Mouse (Mus musculus) mesoderm, embryonic 11.5 days (tissue): ENCODE data around the gene Btg1.
A peak's percentile ranks its signal among the peaks of the same experiment; 100 is the strongest.

Experiments
- DNase-seq: peaks from one replicate; pipeline ENCODE4 v3.0.0-alpha.2; 2012; ENCODE audit warnings: low read depth, low spot score

Btg1 gene

DNA sequence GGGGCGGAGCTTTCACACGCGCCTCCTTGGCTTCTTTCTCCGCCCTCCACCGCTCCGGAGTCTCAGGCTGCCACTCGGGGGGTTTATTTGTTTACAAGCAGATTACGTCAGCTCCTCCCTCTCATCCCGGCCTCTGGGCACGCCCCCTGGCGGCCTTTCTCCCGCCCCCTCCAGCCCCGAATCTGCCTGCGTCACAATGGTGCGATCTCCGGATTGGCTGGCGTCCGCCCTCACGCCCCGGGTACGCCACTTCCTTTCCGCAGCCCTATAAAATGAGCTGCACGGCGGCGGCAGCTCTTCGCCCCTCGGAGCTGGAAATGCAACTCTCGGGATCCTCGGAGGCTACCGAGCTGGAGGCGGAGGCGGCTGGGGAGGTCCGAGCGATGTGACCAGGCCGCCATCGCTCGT is at the start of gene Btg1:
TSS of gene Btg1 (plus strand) at position 298 of the 408 bp plus-strand sequence.
- DNase-seq, result peak; percentile 100

DNA sequence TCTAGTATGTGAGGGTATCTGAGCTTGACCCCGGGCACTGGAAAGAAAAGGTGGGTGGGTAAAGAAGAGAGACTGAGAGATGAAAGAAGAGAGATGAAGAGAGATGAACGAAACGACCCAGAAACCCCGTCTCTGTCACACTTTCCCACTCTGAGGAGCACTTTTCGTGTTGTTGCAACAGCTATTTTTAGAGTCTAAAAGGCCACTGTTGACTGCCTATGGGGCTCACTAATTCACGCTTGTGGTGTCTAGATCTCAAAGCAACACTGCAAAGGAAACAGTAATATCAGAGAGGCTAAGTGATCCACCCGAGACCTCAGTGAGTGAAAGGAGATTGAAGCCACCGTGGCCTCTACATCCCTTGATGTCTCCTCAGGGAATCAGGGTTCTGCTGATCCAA is 47.3 kb upstream of the Btg1 start:
- DNase-seq, result no peak

DNA sequence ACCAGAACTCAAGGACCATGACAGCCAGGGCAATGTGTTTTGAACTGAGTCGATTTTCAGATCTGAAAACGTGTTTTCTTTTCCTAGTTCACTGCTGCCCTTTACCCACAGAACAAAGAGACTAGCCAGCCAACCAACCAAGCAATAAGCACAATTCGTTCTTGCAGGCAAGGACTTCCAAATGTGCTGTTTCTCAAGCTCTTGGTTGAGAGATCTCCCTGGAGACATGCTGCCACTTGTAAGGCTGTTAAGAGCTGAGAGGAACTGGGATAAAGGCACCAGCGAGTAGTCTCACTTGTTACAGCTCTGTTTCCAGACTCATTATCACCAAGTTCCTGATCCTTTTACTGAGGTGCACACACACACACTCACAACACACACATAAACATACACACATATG is 45.6 kb upstream of the Btg1 start:
- DNase-seq, result no peak

DNA sequence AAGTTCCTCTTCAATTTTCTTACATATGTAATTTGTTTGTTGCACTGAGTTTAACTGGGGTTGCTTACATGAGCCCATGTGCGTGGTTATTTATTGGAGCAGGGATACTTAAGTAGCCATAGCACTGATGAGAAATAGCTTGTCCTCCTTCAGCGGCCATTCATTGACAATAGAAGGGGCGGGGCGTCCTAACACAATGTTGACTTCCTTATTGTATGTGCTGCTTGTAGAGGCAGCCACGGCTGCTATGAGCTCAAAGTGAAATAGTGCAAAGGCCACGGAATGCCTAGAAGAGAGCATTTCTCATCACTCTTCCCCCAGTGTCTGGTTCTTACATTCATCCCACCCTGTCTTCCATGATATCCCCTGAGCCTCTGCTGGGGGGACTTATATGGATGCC is 42.0 kb upstream of the Btg1 start:
- DNase-seq, result no peak

DNA sequence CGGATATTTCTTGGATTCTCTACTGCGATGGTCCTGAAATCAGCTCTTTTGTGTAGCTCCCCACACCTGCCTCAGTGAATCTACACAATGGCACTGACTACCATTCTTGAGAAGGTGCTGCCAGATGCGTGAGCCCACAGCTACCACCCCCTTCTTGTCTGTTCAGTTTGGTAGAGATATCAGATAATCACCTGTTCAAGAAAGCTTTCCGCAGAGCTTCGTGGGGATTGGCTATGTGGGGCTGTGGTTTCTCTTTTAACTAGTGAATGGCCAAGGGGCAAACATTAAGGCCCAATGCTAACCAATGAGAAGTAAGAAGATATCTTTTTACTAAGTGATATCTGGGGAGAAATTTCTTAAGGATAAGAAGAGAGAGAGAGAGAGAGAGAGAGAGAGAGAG is 41.5 kb upstream of the Btg1 start:
- no peak for DNase-seq

DNA sequence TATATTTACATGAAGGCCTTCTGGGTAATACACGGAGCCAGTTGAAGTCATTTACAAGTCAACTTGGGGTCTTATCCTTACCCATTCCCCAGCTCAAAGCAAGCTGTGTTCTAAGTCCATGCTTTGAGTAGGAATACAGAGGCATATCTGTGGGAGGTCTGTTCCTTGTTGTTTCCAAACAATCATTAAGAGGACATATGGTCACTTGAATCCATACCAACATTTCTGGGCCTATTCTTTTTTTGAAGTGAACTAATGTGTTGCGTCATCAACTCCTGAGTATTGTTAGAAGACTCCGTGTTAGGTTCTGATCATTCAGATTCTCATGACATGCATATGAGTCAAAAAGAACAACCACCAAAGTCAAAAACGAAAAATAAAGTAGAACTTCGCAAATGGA is 37.9 kb upstream of the Btg1 start:
- no peak for DNase-seq

DNA sequence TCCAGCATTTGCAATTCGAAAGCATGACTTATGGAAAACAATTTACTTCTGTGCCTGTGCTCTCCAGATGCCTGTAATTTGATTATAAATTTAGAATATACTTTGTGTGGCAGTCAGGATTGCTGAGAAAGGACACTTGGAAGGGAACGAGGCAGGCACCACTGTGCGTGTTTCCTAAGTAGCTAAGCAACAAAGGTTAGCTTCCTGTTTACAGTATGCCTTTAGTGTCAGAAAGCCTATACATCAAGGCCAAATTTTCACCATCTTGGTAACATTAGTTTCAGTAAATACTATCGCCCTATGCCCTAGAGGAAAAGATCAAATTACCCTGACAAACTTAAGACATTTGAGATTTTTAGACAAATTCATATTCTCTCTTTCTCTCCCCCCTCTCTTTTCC is 37.4 kb upstream of the Btg1 start:
- DNase-seq, result no peak

DNA sequence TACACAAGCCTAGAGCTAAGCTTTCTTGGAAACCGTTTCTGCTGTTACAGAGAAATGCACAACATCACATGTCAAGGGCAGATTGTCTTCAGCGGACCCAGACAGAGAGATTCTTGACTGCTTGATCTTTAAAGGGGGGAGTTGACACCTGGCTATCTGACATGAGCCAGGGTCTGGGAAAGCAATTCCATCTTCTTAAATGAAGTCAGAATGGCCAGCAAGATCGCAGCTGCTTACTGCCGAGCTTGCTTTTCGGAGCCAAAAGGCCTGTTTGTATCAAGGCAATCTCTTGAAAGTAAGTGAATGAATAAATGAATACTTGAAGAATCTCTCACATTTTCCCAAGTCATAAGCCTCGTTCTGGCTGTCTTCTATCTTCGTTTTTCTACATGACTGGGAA is 36.6 kb upstream of the Btg1 start:
- DNase-seq, result no peak

DNA sequence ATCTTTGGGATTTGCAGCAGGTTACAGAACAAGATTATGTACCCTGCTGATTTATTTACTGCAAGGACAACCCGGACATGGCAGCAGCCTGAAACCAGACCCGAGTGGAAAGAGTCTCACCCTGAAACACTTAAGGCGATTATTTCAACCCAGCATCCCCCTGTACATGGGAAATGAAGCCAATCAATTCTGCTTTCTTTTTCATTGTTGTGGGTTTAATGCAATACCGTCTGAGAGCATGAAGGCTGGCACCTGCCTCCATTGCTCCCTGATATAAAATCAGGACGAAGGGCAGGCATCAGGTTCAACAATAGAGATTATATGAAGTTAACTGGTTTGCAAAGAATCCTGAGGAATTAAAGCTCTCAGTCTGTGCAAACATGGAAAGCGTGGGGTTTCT is 35.6 kb upstream of the Btg1 start:
- no peak for DNase-seq

DNA sequence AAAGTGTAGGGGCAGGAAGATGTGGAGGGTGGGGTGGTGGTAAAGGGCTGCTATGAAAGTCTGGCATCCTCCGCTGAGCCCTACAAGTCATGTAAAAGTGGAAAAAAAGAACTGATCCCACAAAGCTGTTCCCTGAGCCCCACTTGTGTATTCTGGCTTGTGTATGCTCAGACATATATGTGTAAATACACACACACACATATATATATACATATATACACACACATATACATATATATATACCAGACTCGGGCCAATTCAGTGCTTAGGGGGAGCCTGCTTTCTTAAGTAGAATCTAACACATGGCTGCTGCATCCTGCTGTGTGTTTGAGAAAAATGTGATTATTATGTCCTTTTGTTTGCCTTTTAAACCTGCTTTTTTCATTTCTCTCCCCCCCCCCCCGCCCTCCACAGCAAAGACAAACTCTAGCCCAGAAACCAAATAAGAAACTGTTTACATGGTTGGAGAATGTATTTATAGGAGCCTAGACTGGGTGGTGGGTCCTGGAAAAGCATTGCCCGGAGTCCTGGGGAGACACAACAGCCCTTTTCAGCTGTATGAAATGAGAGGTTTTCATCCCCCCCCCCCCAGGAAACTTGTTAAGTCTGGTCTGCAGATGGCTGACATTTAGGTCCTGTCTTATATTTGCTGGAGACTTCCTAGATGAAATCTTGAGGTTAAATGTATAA is 30.5 kb upstream of the Btg1 start:
- no peak for DNase-seq

DNA sequence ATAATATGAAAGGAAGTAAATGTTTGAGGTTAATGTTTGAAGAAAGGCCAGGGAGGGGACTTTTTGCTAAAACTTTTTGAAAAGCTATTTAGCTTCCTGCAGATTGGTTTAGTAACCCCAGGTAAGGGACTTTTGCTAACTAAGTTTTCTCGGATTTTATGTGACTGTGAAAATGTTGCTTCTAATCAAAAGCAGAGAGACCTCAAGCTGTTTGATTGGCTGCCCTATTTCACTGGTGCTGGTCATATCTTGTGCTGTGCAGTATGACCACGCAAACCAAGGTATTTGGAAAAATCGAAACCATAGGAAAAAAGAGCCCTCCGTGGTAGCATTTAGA is 30.0 kb upstream of the Btg1 start:
- no peak for DNase-seq

DNA sequence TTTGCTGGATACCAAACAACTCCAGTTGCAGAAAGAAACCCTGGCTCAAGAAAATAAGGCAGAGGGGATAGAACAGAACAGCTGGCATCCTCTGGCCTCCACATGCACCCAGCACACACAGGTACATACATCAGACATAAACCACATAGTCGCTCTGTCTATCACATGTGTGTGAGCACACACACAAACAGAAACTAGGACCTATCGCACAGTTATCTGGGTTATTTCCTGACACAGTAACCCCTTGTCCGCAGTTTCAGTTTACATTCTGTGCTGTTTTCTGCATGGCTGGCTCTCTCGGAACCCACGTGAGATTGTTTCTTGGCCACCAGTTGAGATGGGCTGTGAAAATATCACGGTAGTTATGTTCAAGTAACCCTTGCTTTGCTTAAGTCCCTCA is 28.6 kb upstream of the Btg1 start:
- no peak for DNase-seq

DNA sequence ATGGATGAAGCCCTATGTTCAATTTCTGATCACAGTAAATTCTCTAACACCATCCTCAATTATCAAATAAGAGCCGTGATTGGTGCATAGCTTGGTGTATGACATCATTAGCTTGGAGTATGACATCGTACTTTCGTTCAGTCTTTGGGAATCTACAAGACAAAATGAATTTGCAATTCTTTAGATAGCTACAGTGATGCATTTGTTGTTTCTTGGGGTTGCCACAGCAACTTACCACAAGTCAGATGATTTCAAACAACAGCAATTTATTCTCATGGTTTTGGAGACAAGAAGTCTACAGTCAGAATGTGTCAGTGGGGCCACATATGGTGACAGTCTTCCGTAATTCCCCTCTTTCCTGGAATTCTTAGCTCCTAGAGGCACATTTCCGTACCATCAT is 27.0 kb upstream of the Btg1 start:
- no peak for DNase-seq

DNA sequence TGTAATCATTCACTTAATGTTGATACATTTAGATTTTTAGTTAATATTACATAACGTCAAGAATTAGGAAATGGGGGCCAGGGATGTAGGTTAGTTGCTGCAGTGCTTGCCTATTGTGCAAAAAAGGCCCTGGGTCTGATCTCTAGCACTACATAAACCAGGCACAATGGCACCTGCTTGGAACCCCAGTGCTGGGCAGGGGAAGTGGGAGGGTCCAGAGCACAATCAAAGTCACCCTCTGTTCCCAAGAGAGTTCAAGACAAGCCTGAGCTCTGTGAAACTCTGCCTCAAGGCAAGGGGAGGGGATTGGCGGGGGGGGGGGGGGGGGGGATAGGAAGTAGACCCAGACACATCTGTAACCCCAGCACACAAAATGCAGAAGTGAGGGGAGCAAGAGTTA is 24.7 kb upstream of the Btg1 start:
- no peak for DNase-seq

DNA sequence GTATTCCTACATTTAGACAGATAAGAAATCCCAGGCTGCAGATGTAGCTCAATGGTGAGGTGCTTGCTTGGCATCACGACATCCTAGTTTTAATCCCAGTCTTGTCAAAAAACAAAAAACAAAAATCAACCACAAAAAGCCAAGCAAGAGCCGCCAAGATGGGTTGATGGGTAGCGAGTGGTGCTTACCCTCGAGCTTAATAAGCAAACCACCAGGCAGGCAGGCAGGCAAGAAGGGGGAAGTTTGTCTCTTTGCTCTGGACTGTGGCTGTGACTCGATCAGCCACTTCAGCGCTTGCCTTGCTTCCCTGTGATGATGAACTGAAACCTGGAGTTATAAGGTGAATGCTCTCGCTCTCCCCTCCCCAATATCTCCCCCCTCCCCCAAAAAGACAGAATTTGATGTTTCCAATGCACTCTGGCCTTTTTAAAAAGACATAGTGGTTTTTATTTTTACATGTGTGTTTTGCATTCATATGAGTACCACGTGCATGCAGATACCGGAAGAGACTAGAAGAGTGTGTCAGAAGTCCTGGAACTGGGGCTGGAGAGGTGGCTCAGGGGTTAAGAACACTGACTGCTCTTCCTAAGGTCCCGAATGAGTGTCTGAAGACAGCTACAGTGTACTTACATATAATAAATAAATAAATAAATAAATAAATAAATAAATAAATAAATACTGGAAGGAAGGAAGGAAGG is 21.2 kb upstream of the Btg1 start:
- no peak for DNase-seq

DNA sequence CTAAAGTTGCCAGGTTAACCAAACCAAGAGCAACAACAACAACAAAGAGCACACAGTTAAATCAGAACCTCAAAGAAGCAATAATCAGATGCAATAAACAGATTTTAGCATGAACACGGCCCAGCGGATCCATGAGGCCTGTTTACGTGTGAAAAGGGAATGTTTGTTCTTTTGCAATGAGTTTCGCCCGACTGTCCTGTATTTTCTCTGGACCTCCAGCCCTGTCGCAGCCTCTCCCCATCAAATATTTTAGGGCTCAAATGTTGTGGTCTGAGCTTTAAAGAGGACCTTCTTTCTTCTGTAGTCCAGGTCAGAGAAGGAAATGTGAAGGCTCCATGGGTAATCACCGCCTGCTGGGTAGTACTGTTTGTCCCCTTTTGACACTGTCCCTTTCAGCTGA is 20.4 kb upstream of the Btg1 start:
- DNase-seq, result no peak

DNA sequence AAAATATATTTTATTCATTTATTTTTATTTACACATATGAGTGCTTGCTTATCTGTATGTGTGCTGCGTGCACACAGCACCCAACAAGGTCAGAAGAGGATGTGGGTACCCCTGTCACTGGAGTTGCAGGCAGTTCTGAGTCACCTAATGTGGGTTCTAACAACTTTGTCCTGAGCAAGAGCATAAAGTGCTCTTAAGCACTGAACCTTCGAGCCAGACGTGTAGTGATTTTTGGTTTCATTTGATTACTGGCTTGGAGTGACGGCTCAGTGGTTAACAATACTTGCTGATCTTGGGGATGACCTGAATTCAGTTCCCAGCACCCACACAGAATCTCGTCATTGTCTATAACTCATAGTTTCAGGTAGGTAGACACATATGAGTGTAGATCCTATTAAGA is 17.2 kb upstream of the Btg1 start:
- no peak for DNase-seq

DNA sequence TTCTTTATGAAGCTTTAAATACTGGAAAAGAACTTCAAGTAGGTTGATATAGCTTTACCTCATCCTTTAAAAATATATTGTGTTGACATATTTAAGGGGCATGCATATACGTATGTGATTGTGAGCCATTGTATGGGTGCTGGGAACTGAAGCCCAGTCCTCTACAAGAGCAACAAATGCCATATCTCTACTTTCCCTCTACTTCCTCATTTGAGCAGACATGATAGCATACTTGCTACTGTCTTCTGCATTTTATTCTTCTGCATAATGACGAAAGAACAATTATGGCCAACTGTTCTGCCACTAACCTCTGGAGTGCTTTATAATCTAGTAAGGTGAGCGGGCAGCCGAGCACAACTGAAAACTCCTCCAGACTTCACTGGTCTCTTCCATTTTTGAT is 15.1 kb upstream of the Btg1 start:
- DNase-seq, result no peak

DNA sequence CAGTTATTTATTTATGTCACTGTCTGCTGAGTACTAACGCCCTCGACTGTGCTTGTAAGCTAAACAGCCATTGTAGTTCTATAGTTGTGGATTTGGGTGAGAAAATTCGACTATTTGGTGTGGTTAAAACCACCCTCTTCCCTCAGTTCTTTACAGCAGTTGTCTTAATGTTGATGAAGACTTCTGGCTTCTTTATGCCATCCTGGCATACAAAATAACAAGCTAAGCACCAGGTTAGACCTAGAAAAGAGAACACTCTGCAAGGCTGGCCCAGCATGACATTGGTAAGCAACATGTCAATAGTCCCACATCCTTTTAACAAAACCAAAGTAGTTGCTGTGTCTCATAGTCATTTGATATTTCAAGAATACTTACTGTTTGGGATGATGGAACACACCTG is 14.5 kb upstream of the Btg1 start:
- no peak for DNase-seq

DNA sequence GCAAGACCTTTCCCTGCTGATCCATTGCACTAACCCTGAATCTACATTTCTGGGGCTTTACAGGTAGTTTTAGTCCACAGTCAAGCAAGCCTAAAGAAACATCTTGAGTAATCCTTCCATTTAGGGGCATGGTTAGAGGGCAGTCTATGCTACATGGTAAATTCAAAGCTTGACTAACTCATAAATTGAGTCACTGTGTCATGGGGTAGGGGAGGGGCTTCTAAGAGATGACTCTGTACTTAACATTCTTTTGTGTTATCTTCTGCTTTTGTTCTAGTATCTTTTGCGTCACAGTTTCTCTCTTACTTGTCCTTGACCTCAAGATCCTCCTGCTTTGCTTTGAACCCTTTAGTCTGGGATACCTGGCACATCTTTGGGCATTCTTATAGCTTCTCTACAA is 11.6 kb upstream of the Btg1 start:
- DNase-seq, result no peak

DNA sequence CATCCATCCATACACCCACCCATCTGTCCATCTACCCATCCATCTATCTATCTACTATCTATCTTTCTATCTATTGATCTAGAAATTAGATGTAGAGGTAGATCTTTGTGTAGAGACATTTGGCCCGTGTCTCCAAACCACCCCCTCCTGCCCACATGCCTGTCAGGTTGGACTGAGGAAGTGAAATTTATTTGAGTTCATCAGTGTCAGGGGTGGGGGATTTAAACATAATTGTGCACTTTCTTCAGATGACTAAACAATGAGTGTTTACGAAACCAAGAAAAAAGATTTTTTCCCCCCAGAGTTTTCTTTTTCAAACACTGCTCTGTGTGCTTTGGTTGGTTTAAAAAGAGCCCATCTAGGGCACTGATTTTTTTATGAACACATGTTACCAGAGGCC is 10.9 kb upstream of the Btg1 start:
- DNase-seq, result no peak

DNA sequence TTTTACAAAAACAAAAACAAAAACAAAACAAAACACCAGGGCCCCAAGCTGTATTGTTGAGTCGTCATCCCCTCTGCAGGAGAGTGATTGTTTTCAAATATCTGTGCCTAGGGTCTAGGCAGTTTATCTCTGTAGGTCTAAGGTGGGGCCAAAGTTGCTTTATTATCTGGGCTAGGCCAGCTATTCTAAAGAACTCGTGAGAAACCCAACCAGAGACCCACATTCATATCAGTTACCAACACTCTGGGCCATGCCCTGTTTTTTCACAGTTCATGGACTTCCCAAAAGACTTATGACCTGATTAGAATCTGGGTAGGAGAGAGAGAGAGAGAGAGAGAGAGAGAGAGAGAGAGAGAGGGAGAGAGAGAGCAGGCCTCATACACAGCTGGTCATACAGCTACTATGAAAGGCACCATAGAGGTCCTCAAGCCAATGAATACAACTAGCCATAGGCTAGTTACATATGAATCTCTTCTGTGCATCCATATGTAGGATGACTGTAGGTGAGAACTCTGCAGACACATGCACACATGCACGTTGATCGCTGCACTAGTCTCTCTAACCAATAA is 9.1 kb upstream of the Btg1 start:
- no peak for DNase-seq
